Mouse (Mus musculus): ENCODE results near the gene Enox1.

GRCm38 (mm10) chr14:77677951-77678350 is 521.4 kb downstream of the Enox1 start:
- TF ChIP-seq POLR2A (IDR thresholded peaks at IDR 0.05; ENCODE audit: borderline replicate concordance, low read depth, low read length), result no peak
- TF ChIP-seq CTCF (IDR thresholded peaks at IDR 0.05; ENCODE audit: low read depth, low read length), result no peak
